Mouse (Mus musculus): ENCODE results near the gene Nme9.

The Nme9 gene

GRCm38 (mm10) chr9:99484632-99485031 is 33.4 kb downstream of the Nme9 start:
- DNase-seq: no peak

GRCm38 (mm10) chr9:99485144-99485543 is 33.9 kb downstream of the Nme9 start:
- DNase-seq: no peak

- no peak for DNase-seq
Observed at GRCm38 (mm10) chr9:99487126-99487695, 35.9 kb downstream of the Nme9 start.

GRCm38 (mm10) chr9:99487841-99488240 is 36.6 kb downstream of the Nme9 start:
- no peak for DNase-seq

- no peak for DNase-seq
Observed at GRCm38 (mm10) chr9:99491050-99491449, 39.8 kb downstream of the Nme9 start.

- no peak for DNase-seq
Observed at GRCm38 (mm10) chr9:99492634-99493200, 41.4 kb downstream of the Nme9 start.

GRCm38 (mm10) chr9:99499336-99499735 is 48.1 kb downstream of the Nme9 start:
- no peak for DNase-seq

- no peak for DNase-seq
Observed at GRCm38 (mm10) chr9:99505875-99506274, 54.6 kb downstream of the Nme9 start.

All from thymus, postnatal 36 days (tissue).